Mouse (Mus musculus): ENCODE measurements around the gene Gm12845. TPM values are rescaled to one million over a fixed set of nuclear protein-coding genes. Genes with fewer than 3 reads are reported as not detected.
"Not testable (repeated sequence)": the region's sequence is repeated elsewhere in the genome, so short reads cannot be mapped to it uniquely, and the experiment has no call there.

The Gm12845 gene
- polyA plus RNA-seq, 1 experiment from 2014 or later = not detected

GRCm38 (mm10) chr4:117708780-117709550 lies 15.2 kb upstream of the Gm12845 start:
- Histone ChIP-seq H3K36me3 (ENCODE audit: control insufficient read depth, insufficient read depth) (no peaks in the 10 kb centered on the region), H3K27me3 (ENCODE audit: control insufficient read depth, insufficient read depth, low read length) (no peaks in the 10 kb centered on the region), H3K9ac (ENCODE audit: low read length) (no peak overlapping the region), H3K4me3 (ENCODE audit: low read length) (no peak overlapping the region), H3K4me2 (ENCODE audit: low read depth, low read length) (no peak overlapping the region), H3K27ac (ENCODE audit: low read length) (no peak overlapping the region), H3K9me3 (replicated peaks; ENCODE audit: control insufficient read depth, low read length) (no peaks in the 10 kb centered on the region), H3K4me1 (ENCODE audit: control insufficient read depth, insufficient read depth, low read length) (no peaks in the 10 kb centered on the region)
- WGBS = 51% methylated on average over 3 of the region's 3 CpGs
- ATAC-seq (replicated peaks; ENCODE audit: extremely low read depth, insufficient read depth, low FRiP score) = no peak

- WGBS = 66% methylated on average over 3 of the region's 3 CpGs
- no peak overlapping the region for H3K27ac ChIP-seq (ENCODE audit: low read length)
- H3K4me1 ChIP-seq (ENCODE audit: control insufficient read depth, insufficient read depth, low read length) = no peaks in the 10 kb centered on the region
- no peak overlapping the region for H3K4me2 ChIP-seq (ENCODE audit: low read depth, low read length)
- H3K9ac ChIP-seq (ENCODE audit: low read length) = no peak overlapping the region
- no peaks in the 10 kb centered on the region for H3K36me3 ChIP-seq (ENCODE audit: control insufficient read depth, insufficient read depth)
- H3K27me3 ChIP-seq (ENCODE audit: control insufficient read depth, insufficient read depth, low read length) = no peaks in the 10 kb centered on the region
- ATAC-seq (replicated peaks; ENCODE audit: extremely low read depth, insufficient read depth, low FRiP score) = no peak
- no peak overlapping the region for H3K4me3 ChIP-seq (ENCODE audit: low read length)
- no peaks in the 10 kb centered on the region for H3K9me3 ChIP-seq (replicated peaks; ENCODE audit: control insufficient read depth, low read length)
Measured at GRCm38 (mm10) chr4:117712314-117712713, 11.9 kb upstream of the Gm12845 start.

- no peak for ATAC-seq (replicated peaks; ENCODE audit: extremely low read depth, insufficient read depth, low FRiP score)
- Histone ChIP-seq H3K27me3 (ENCODE audit: control insufficient read depth, insufficient read depth, low read length) (no peaks in the 10 kb centered on the region), H3K9me3 (replicated peaks; ENCODE audit: control insufficient read depth, low read length) (no peaks in the 10 kb centered on the region), H3K9ac (ENCODE audit: low read length) (no peak overlapping the region), H3K4me1 (ENCODE audit: control insufficient read depth, insufficient read depth, low read length) (no peaks in the 10 kb centered on the region), H3K36me3 (ENCODE audit: control insufficient read depth, insufficient read depth) (no peaks in the 10 kb centered on the region), H3K4me3 (ENCODE audit: low read length) (no peak overlapping the region), H3K27ac (ENCODE audit: low read length) (no peak overlapping the region), H3K4me2 (ENCODE audit: low read depth, low read length) (no peak overlapping the region)
- 52% methylated on average over 6 of the region's 6 CpGs for WGBS
Measured at GRCm38 (mm10) chr4:117713303-117714098, 10.7 kb upstream of the Gm12845 start.

DNA sequence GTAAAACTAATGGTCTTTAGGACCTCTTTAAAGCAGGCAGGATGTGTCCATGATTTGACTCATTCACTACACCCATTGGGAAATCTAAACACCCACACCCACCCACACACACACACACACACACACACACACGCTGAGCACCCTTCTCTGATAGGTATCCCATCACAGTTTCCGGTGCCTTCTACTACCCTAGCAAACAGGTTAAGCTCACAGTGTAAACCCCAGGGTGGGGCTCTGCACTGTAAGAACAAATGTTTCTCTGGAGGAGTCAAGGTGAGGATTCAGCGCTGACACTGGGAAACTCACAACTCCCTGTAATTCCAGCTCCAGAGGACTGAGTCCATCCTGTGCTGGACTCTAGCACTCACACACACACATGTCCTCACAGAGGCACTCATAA lies 7.7 kb downstream of the Gm12845 start:
- no peak overlapping the region for H3K4me3 ChIP-seq (ENCODE audit: low read length)
- H3K4me2 ChIP-seq (ENCODE audit: low read depth, low read length) = no peak overlapping the region
- no peaks in the 10 kb centered on the region for H3K4me1 ChIP-seq (ENCODE audit: control insufficient read depth, insufficient read depth, low read length)
- H3K27me3 ChIP-seq (ENCODE audit: control insufficient read depth, insufficient read depth, low read length) = no peaks in the 10 kb centered on the region
- H3K36me3 ChIP-seq (ENCODE audit: control insufficient read depth, insufficient read depth) = no peaks in the 10 kb centered on the region
- H3K9me3 ChIP-seq (replicated peaks; ENCODE audit: control insufficient read depth, low read length) = no peaks in the 10 kb centered on the region
- no peak overlapping the region for H3K9ac ChIP-seq (ENCODE audit: low read length)
- H3K27ac ChIP-seq (ENCODE audit: low read length) = no peak overlapping the region
- ATAC-seq (replicated peaks; ENCODE audit: extremely low read depth, insufficient read depth, low FRiP score) = no peak
- WGBS = 82% methylated on average over 3 of the region's 3 CpGs

DNA sequence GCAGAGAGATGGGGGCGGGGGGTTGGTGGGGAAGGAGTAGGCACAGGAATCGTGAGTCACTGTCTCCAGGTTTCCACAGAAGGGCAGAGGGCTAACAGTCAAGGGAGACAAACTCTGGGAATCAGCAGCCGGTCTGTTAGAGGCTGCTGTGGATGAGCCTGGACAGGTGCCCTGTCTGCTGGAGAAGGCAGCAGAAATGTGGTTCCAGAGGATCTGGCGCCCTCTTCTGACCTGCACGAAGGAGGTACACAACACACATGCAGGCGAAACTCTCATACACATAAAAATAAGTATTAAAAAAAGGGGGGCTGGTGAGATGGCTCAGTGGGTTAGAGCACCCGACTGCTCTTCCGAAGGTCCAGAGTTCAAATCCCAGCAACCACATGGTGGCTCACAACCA lies 13.3 kb downstream of the Gm12845 start:
- 32% methylated on average over 8 of the region's 8 CpGs for WGBS
- no peak overlapping the region for H3K9ac ChIP-seq (ENCODE audit: low read length)

DNA sequence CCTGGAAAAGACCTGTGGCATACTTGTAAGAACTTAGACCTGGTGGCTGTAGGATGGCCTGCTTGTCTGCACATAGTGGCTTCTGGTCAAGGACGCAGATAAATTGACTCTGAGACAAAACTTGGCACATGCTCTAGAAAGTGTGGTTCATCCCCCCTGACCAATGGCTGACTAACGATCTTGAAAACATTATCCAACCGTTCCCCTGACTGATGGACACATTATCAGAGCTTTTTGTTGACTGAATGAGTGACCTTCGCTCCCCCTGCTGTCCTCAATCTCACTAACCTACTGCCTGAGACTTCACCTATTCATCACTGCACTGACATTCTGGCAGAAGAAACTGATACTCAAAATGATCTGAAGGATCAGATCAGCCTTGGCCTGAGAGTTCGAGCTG lies 28.3 kb downstream of the Gm12845 start:
- not testable (repeated sequence) for H3K9ac ChIP-seq (ENCODE audit: low read length); ATAC-seq (replicated peaks; ENCODE audit: extremely low read depth, insufficient read depth, low FRiP score); H3K27ac ChIP-seq (ENCODE audit: low read length); H3K4me3 ChIP-seq (ENCODE audit: low read length); H3K27me3 ChIP-seq (ENCODE audit: control insufficient read depth, insufficient read depth, low read length); H3K4me1 ChIP-seq (ENCODE audit: control insufficient read depth, insufficient read depth, low read length); H3K4me2 ChIP-seq (ENCODE audit: low read depth, low read length); H3K36me3 ChIP-seq (ENCODE audit: control insufficient read depth, insufficient read depth); H3K9me3 ChIP-seq (replicated peaks; ENCODE audit: control insufficient read depth, low read length)
- 50% methylated on average over 5 of the region's 5 CpGs for WGBS

More for the DNA sequence above, 13.3 kb downstream of the Gm12845 start:
- Histone ChIP-seq H3K9me3 (replicated peaks; ENCODE audit: control insufficient read depth, low read length) (no peaks in the 10 kb centered on the region), H3K4me3 (ENCODE audit: low read length) (no peak overlapping the region), H3K36me3 (ENCODE audit: control insufficient read depth, insufficient read depth) (no peaks in the 10 kb centered on the region), H3K27ac (ENCODE audit: low read length) (no peak overlapping the region), H3K27me3 (ENCODE audit: control insufficient read depth, insufficient read depth, low read length) (no peaks in the 10 kb centered on the region), H3K4me2 (ENCODE audit: low read depth, low read length) (no peak overlapping the region), H3K4me1 (ENCODE audit: control insufficient read depth, insufficient read depth, low read length) (no peaks in the 10 kb centered on the region)
- ATAC-seq (replicated peaks; ENCODE audit: extremely low read depth, insufficient read depth, low FRiP score) = no peak

DNA sequence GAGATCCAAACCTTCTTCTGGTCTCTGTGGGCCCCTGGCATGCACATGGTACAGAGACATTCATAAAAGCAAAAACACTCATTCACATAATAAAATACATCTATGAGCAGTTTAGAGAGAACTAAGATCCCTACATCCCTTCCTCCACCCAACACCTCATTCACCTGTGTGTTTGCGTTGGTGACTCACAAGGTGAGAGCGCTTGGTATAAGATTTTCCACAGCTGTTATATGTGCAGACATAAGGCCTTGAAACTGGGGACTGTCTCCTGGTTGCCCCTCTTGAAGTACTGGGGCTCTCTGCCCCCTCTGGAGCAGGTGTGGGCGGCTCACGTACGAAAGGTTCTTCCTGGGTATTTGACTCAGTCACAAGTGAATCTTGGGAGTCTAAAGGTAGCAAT lies 35.9 kb downstream of the Gm12845 start:
- Histone ChIP-seq H3K36me3 (ENCODE audit: control insufficient read depth, insufficient read depth) (no peaks in the 10 kb centered on the region), H3K27me3 (ENCODE audit: control insufficient read depth, insufficient read depth, low read length) (no peaks in the 10 kb centered on the region), H3K4me1 (ENCODE audit: control insufficient read depth, insufficient read depth, low read length) (no peaks in the 10 kb centered on the region), H3K27ac (ENCODE audit: low read length) (no peak overlapping the region), H3K9ac (ENCODE audit: low read length) (no peak overlapping the region), H3K9me3 (replicated peaks; ENCODE audit: control insufficient read depth, low read length) (no peaks in the 10 kb centered on the region), H3K4me3 (ENCODE audit: low read length) (no peak overlapping the region), H3K4me2 (ENCODE audit: low read depth, low read length) (no peak overlapping the region)
- ATAC-seq (replicated peaks; ENCODE audit: extremely low read depth, insufficient read depth, low FRiP score) = no peak
- WGBS = 92% methylated on average over 5 of the region's 5 CpGs

DNA sequence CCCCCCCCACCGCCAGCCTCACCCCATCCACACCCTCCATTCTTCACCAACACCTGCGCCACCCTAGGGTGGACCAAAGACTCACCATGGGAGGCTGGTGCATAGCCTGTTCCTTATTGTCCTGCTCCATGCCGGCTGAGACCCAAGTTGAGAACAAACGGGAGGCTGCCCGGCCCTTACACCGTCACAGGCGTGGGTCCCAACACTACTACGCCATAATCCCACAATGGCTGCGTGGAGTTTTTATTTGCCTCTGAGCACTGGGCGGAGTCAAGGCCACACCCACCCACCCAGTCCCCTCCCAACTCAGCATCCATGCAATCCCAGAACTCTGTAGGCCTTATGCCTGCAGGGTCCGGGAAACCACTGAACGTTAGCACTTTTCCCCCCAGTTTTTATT lies 41.2 kb downstream of the Gm12845 start, which contains the start of gene Klf17:
Klf17 (minus strand) TSS at position 233 of the 400 bp plus-strand sequence.
- H3K9ac ChIP-seq (ENCODE audit: low read length) = no peak within 1 kb of the TSS
- H3K4me3 ChIP-seq (ENCODE audit: low read length) = no peak within 1 kb of the TSS
- no peak for ATAC-seq (replicated peaks; ENCODE audit: extremely low read depth, insufficient read depth, low FRiP score)
- H3K4me2 ChIP-seq (ENCODE audit: low read depth, low read length) = no peak within 1 kb of the TSS
- no peaks in the 10 kb centered on the region for H3K36me3 ChIP-seq (ENCODE audit: control insufficient read depth, insufficient read depth)
- H3K27me3 ChIP-seq (ENCODE audit: control insufficient read depth, insufficient read depth, low read length) = no peaks in the 10 kb centered on the region
- no peak within 1 kb of the TSS for H3K27ac ChIP-seq (ENCODE audit: low read length)
- WGBS = 71% methylated on average over 11 of the region's 12 CpGs
- no peaks in the 10 kb centered on the region for H3K9me3 ChIP-seq (replicated peaks; ENCODE audit: control insufficient read depth, low read length)
- H3K4me1 ChIP-seq (ENCODE audit: control insufficient read depth, insufficient read depth, low read length) = no peaks in the 10 kb centered on the region

DNA sequence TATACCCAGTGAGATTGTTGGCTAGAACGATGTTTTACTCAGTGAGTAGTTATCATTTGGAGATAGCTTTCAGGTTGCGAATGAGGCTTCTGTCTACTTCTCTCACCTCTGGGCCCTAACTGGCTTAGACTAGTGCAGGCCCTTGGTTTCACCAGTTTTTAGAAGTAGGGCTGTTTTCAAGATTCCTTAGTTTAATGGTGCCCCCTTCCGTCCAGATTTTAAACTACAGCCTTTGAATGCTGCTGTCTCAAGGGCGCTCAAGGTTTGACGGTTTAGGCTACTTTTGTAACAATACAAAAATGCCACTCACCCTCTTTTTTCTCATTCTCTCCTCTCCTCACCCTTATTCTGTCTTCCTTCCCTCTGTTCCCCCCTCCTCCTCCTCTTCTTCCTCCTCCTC lies 46.7 kb downstream of the Gm12845 start:
- Histone ChIP-seq H3K36me3 (ENCODE audit: control insufficient read depth, insufficient read depth) (no peaks in the 10 kb centered on the region), H3K27me3 (ENCODE audit: control insufficient read depth, insufficient read depth, low read length) (no peaks in the 10 kb centered on the region), H3K4me2 (ENCODE audit: low read depth, low read length) (no peak overlapping the region), H3K9me3 (replicated peaks; ENCODE audit: control insufficient read depth, low read length) (no peaks in the 10 kb centered on the region), H3K4me3 (ENCODE audit: low read length) (no peak overlapping the region), H3K27ac (ENCODE audit: low read length) (no peak overlapping the region), H3K4me1 (ENCODE audit: control insufficient read depth, insufficient read depth, low read length) (no peaks in the 10 kb centered on the region), H3K9ac (ENCODE audit: low read length) (no peak overlapping the region)
- no peak for ATAC-seq (replicated peaks; ENCODE audit: extremely low read depth, insufficient read depth, low FRiP score)
- WGBS = 11% methylated on average over 5 of the region's 5 CpGs

Data from heart, embryonic 16.5 days (tissue).